Mouse (Mus musculus): Measurements from ENCODE around the gene B4gat1.

B4gat1 gene

DNA sequence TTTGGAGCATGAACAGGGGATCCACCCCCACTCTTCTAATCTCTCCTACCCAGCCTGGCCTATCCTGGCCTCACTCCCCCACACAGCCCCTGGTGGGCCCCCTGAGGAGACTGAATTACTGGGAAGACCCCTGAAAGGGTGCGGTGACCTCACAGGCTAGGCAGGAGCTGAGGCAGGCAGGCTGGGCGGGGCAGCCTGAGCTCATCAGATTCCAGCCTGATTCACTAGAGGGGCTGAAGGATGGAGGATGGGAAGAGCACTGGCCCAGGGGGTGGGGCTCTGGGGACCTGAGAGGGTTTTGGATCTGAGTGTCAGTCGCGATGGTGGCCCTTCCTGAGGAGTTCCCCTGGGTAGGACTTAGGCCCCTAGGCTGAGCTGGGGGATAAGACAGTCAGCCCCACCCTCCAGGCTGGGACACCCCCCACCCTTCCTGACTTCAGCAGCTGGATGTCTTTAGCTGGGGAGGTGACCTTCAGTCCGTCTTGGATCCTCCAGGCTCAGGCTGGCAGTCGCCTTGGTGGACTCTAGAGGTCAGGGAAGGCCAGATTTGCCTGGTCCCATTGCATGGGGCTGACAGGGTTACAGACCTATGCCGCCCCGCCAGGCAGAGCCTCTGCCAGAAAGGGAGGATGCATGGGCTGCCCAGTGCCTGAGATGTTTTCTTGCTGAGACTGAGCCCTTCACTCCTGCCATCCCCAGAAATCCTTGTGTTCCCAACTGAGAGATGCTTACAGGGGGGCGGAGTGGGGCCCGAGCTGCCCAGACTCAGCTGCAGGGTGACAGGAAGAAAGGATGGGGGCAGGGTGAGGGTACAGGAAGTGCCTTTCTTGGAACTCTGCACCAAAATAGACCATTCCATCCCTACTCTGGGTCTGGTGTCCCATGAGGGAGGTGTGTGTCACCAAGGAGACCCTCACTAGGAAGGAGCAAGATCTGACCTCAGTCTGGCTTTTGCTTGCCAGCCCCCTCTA is 20.5 kb downstream of the B4gat1 start:
- no peak for DNase-seq (ENCODE audit: low spot score in 2 of 2)

DNA sequence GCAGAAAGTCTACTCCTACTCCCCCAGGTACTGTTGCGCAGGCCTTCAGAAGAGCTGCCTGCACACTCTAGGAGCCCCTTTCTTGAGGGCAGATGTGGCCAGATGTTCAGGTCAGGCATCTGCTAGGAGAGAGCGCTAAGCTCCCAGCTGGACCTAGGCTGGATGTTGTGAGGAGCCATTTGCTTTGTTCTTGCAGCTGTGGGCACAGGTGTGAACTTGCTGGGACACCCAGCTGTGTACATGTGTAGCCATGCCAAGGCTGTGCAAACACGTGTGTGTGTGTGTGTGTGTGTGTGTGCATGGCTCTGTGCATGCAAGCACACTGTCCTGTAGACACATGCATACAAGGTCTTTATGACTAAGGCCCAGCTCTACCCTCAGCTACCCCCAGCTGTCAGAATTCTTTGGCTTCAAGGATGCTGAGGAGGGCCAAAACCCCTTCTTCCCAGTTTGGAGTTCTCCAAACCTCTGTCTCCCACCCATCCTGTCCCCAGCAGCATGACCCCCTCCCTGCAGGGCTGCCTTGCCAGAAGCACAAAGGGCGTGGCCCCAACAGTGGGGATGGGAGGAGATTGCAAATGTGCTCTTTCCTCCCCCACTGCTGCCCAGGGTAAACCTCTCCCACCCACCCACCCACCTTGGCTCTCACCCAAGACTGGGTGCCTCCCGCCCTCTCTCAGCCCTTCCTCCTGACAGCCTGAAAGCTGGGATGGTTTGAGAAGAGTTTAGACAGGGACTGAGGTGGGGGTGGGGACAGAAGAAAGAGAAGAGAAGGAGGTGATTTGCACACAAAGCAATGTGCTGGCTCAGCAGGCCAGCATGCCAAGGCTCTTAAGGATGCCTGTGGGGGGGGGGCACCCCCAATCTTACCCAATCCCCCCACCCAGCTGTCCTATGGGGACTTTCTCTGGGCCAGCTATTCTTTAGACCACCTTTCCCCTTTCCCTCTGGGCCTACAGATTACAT is 22.0 kb downstream of the B4gat1 start:
- no peak for DNase-seq (ENCODE audit: low spot score in 2 of 2)

- DNase-seq (ENCODE audit: low spot score in 2 of 2) = no peak
Observed at GRCm38 (mm10) chr19:5062041-5062440, 23.4 kb downstream of the B4gat1 start.

- no peak for DNase-seq (ENCODE audit: low spot score in 2 of 2)
Observed at GRCm38 (mm10) chr19:5062446-5062845, 23.8 kb downstream of the B4gat1 start.

DNA sequence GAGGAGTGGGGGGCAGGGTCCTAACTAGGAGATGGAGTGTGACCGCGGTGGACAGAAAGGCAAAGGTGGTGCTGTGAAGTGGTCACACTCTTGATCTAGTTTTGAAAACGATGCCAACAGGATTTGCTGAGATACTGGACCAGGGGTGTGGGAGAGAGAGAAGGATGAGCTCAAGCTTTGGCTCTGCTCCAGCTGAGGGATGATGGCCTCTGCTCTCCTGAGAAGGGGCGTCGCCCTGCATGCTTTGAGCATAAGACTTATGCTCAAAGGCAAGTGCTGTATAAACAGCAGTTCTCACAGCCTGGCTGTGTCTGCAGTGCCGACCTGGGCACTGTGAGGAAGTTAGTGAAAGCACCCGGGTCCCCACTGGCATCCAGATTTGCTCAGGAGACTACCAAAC is 26.5 kb downstream of the B4gat1 start:
- no peak for DNase-seq (ENCODE audit: low spot score in 2 of 2)

DNA sequence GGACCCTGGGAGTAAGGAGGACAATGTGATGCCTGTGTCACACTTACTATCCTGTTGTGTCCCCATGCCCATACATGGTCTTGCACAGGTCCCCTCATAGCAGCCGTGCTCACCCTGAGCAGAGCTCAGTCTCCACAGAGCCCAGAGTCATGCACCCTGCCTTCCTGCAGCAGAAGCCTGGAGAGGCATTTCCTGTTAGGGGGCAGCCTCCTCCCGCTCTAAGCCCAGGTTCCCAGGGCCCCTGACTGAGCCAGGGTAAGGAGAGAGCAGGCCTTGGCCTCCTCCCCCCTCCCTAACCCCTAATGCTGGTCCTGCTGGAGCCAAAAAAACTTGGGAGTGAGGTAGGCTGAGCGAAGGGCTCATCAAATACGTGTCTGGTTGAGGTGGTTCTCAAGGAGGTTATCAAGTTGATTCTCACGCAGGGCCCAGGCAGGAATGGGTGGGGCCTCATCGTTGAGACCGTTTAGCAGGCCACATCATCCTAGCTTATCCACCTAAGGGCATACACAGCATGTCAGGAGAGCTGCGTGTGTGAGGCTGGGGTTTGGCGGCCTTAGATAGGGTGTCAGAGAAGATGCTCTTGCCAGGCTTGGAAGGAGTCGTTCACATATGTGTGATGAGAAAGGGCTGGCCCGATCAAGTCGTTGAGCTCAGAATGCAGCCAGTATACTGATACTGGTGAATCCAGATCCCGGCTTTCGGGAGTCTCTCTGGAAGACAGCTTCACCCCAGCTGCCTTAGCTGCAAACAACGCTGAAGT is 28.6 kb downstream of the B4gat1 start:
- DNase-seq (ENCODE audit: low spot score in 2 of 2) = no peak

DNA sequence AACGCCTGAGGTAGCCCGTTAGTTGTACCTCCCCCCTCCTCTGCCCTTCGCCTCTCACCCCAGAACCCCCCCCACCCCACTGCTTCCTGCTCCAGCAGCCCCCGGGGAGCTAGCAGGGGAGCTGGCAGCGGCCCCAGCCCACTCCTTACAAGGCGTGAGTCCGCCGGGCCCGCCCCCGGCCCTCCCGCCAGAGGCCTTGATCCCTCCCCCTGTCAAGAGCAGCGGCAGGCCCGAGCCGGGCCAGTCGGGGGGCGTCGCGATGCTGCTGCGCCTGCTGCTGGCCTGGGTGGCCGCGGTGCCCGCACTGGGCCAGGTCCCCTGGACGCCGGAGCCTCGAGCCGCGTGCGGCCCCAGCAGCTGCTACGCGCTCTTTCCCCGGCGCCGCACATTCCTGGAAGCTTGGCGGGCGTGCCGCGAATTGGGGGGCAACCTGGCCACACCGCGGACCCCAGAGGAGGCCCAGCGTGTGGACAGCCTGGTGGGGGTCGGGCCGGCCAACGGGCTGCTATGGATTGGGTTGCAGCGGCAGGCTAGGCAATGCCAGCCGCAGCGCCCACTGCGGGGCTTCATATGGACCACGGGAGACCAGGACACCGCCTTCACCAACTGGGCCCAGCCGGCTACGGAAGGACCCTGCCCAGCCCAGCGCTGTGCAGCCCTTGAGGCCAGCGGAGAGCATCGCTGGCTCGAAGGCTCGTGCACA is 29.4 kb downstream of the B4gat1 start, which contains the start of gene Cd248:
TSS of gene Cd248 (plus strand) at position 212 of the 703 bp plus-strand sequence.
- DNase-seq (ENCODE audit: low spot score in 2 of 2) = no peak

DNA sequence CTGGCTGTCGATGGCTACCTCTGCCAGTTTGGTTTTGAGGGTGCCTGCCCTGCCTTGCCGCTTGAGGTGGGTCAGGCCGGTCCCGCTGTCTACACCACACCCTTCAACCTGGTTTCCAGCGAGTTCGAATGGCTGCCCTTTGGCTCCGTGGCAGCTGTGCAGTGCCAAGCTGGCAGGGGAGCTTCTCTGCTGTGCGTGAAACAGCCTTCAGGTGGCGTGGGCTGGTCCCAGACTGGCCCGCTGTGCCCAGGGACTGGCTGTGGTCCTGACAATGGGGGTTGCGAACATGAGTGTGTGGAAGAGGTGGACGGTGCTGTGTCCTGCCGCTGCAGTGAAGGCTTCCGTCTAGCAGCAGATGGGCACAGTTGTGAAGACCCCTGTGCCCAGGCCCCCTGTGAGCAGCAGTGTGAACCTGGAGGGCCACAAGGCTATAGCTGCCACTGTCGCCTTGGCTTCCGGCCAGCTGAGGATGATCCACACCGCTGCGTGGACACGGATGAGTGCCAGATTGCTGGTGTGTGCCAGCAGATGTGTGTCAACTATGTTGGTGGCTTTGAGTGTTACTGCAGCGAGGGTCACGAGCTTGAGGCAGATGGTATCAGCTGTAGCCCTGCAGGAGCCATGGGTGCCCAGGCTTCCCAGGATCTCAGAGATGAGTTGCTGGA is 30.1 kb downstream of the B4gat1 start:
- no peak for DNase-seq (ENCODE audit: low spot score in 2 of 2)

DNA sequence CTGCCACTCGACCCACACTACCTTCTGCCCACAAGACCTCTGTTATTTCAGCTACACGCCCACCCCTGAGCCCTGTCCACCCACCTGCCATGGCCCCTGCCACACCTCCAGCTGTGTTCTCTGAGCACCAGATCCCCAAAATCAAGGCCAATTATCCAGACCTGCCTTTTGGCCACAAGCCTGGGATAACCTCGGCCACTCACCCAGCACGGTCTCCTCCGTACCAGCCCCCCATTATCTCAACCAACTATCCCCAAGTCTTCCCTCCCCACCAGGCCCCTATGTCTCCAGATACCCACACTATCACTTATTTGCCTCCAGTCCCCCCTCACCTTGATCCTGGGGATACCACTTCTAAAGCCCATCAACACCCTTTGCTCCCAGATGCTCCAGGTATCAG is 30.9 kb downstream of the B4gat1 start:
- no peak for DNase-seq (ENCODE audit: low spot score in 2 of 2)

GRCm38 (mm10) chr19:5069978-5070377 is 31.4 kb downstream of the B4gat1 start:
- no peak for DNase-seq (ENCODE audit: low spot score in 2 of 2)

DNA sequence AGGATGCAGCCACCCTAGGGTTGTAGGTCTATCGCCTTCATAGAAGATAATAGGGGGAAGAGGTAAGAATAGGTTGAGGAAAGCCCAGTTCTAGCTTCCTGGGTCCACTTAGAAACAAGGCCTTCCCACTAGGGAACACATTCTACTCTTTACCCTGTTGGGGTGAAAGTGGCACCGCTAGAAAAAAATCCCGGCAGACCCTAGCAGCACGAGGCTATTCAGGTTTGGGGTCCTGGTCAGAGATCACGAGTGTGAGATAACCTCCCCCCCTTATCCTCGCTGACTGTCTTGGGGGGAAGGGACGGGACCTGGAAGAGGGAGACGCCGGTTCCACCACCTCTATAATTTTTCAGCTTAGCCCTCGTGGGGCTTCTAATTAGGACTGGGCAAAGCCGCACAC is 32.5 kb downstream of the B4gat1 start:
- DNase-seq (ENCODE audit: low spot score in 2 of 2) = no peak

- peak; percentile 66 to 80 for DNase-seq (ENCODE audit: low spot score in 2 of 2)
Observed at GRCm38 (mm10) chr19:5071545-5072369, 33.1 kb downstream of the B4gat1 start.

DNA sequence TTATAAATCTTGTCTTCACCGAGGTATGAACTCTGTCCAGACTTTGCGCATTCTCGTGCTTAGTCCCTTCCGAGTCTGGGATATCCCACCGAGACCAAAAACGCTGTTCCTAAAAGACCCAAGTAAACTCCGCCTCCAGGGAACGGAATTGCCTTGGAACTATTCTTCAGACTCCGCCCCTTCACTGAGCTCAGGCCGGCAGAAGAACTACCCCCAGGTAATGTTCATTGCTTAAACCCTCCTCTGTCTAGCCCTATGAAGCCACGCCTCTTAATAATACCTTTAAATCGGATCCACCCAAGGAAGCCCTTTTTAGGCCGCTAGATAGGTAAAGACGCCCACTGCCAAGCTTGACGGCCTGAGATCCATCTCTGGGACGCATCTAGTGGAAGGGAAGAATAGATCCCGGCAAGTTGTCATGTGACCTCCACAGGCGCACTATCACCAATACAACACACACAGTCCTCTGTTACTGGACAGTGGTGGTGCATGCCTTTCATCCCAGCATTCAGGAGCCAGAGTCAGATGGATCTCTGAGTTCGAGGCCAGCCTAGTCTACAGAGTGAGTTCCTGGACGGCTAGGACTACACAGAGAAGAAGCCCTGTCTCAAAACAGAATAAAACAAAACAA is 33.9 kb downstream of the B4gat1 start:
- DNase-seq (ENCODE audit: low spot score in 2 of 2) = no peak

- peak in 1 of 2 experiments; percentile 37 for DNase-seq (ENCODE audit: low spot score in 2 of 2)
Observed at GRCm38 (mm10) chr19:5073028-5073427, 34.4 kb downstream of the B4gat1 start.

DNA sequence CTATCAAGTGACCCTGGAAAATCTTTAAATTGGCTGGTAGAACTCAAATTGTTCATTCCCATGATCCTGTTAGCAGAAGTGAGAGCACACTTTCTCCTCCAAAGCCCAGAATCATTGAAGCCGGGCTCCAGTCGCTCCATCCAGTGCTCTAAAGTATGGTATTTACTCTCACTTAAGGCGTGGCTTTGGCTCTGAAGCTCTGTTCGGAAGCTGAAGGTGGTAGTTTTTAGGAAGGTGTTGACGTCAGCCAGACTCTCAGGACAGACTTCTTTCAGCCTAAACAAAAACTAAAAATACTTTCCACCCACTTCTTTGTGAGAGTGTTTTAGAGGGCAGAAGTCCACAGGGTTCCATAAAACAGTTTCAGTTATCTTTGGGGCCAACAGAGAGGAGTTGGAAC is 34.9 kb downstream of the B4gat1 start:
- no peak for DNase-seq (ENCODE audit: low spot score in 2 of 2)

DNA sequence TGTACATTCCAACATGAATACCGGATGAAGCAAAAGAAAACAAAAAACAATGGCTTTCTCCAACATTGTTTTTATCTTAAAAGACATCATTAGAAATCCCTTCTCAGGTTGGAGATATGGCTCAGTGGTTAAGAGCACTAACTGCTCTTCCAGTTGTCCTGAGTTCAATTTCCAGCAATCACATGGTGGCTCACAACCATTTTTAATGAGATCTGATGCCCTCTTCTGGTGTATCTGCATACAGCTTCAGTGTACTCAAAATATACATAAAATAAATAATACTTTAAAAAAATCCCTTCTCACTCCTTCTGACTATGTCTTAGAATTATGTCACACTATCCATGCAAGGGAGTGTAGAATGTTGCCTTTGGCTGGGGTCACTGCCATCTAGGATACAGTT is 40.7 kb downstream of the B4gat1 start:
- DNase-seq (ENCODE audit: low spot score in 2 of 2) = no peak

GRCm38 (mm10) chr19:5082005-5082404 is 43.4 kb downstream of the B4gat1 start:
- DNase-seq (ENCODE audit: low spot score in 2 of 2) = no peak

- DNase-seq (ENCODE audit: low spot score in 2 of 2) = no peak
Observed at GRCm38 (mm10) chr19:5082596-5082995, 44.0 kb downstream of the B4gat1 start.
